Mouse (Mus musculus): ENCODE measurements around the gene Faap20. TPM values are rescaled to one million over a fixed set of nuclear protein-coding genes. Genes with fewer than 3 reads are reported as not detected.
A peak's percentile ranks its signal among the peaks of the same experiment; 100 is the strongest.

Faap20 gene
- polyA plus RNA-seq, 1 experiment, result 71.9 TPM

- no peak for DNase-seq (ENCODE audit: low read depth)
- TF ChIP-seq POLR2A (IDR thresholded peaks at IDR 0.05; ENCODE audit: borderline replicate concordance, extremely low read depth, insufficient read depth, insufficient read length, poor library complexity, severe bottlenecking) (no peak), CTCF (IDR thresholded peaks at IDR 0.05; ENCODE audit: borderline replicate concordance, extremely low read depth, insufficient read depth, insufficient read length) (no peak)
These were observed 40.4 kb downstream of the Faap20 start for GRCm38 (mm10) chr4:155290045-155290444.

GRCm38 (mm10) chr4:155292863-155293262 lies 43.3 kb downstream of the Faap20 start:
- TF ChIP-seq CTCF (IDR thresholded peaks at IDR 0.05; ENCODE audit: borderline replicate concordance, extremely low read depth, insufficient read depth, insufficient read length) (no peak), POLR2A (IDR thresholded peaks at IDR 0.05; ENCODE audit: borderline replicate concordance, extremely low read depth, insufficient read depth, insufficient read length, poor library complexity, severe bottlenecking) (no peak)
- no peak for DNase-seq (ENCODE audit: low read depth)

GRCm38 (mm10) chr4:155294381-155294780 lies 44.8 kb downstream of the Faap20 start:
- DNase-seq (ENCODE audit: low read depth), result no peak
- no peak for TF ChIP-seq POLR2A (IDR thresholded peaks at IDR 0.05; ENCODE audit: borderline replicate concordance, extremely low read depth, insufficient read depth, insufficient read length, poor library complexity, severe bottlenecking)
- no peak for TF ChIP-seq CTCF (IDR thresholded peaks at IDR 0.05; ENCODE audit: borderline replicate concordance, extremely low read depth, insufficient read depth, insufficient read length)

- no peak for DNase-seq (ENCODE audit: low read depth)
- TF ChIP-seq CTCF (IDR thresholded peaks at IDR 0.05; ENCODE audit: borderline replicate concordance, extremely low read depth, insufficient read depth, insufficient read length), result no peak
- TF ChIP-seq POLR2A (IDR thresholded peaks at IDR 0.05; ENCODE audit: borderline replicate concordance, extremely low read depth, insufficient read depth, insufficient read length, poor library complexity, severe bottlenecking), result no peak
These were observed 45.5 kb downstream of the Faap20 start for GRCm38 (mm10) chr4:155295026-155295590.

GRCm38 (mm10) chr4:155295996-155296395 lies 46.4 kb downstream of the Faap20 start:
- DNase-seq (ENCODE audit: low read depth), result peak; percentile 83
- no peak for TF ChIP-seq POLR2A (IDR thresholded peaks at IDR 0.05; ENCODE audit: borderline replicate concordance, extremely low read depth, insufficient read depth, insufficient read length, poor library complexity, severe bottlenecking)
- TF ChIP-seq CTCF (IDR thresholded peaks at IDR 0.05; ENCODE audit: borderline replicate concordance, extremely low read depth, insufficient read depth, insufficient read length), result peak; percentile 8; the same call in 1 of the 2 replicates

GRCm38 (mm10) chr4:155297057-155297456 lies 47.5 kb downstream of the Faap20 start:
- TF ChIP-seq CTCF (IDR thresholded peaks at IDR 0.05; ENCODE audit: borderline replicate concordance, extremely low read depth, insufficient read depth, insufficient read length) (peak; percentile 33; the same call in 1 of the 2 replicates), POLR2A (IDR thresholded peaks at IDR 0.05; ENCODE audit: borderline replicate concordance, extremely low read depth, insufficient read depth, insufficient read length, poor library complexity, severe bottlenecking) (no peak)
- DNase-seq (ENCODE audit: low read depth), result no peak

- no peak for DNase-seq (ENCODE audit: low read depth)
- TF ChIP-seq POLR2A (IDR thresholded peaks at IDR 0.05; ENCODE audit: borderline replicate concordance, extremely low read depth, insufficient read depth, insufficient read length, poor library complexity, severe bottlenecking), result no peak
These were observed 49.2 kb downstream of the Faap20 start for GRCm38 (mm10) chr4:155298826-155299225.

- no peak for TF ChIP-seq POLR2A (IDR thresholded peaks at IDR 0.05; ENCODE audit: borderline replicate concordance, extremely low read depth, insufficient read depth, insufficient read length, poor library complexity, severe bottlenecking)
- no peak for DNase-seq (ENCODE audit: low read depth)
These were observed 51.0 kb downstream of the Faap20 start for GRCm38 (mm10) chr4:155300421-155301097.

GRCm38 (mm10) chr4:155301098-155301447 lies 51.5 kb downstream of the Faap20 start:
- DNase-seq (ENCODE audit: low read depth), result no peak
- TF ChIP-seq CTCF (IDR thresholded peaks at IDR 0.05; ENCODE audit: borderline replicate concordance, extremely low read depth, insufficient read depth, insufficient read length) (no peak), POLR2A (IDR thresholded peaks at IDR 0.05; ENCODE audit: borderline replicate concordance, extremely low read depth, insufficient read depth, insufficient read length, poor library complexity, severe bottlenecking) (no peak)

- DNase-seq (ENCODE audit: low read depth), result no peak
These were observed 52.4 kb downstream of the Faap20 start for GRCm38 (mm10) chr4:155301965-155302364.

GRCm38 (mm10) chr4:155304508-155305096 lies 55.0 kb downstream of the Faap20 start:
- no peak for DNase-seq (ENCODE audit: low read depth)
- TF ChIP-seq CTCF (IDR thresholded peaks at IDR 0.05; ENCODE audit: borderline replicate concordance, extremely low read depth, insufficient read depth, insufficient read length) (no peak), POLR2A (IDR thresholded peaks at IDR 0.05; ENCODE audit: borderline replicate concordance, extremely low read depth, insufficient read depth, insufficient read length, poor library complexity, severe bottlenecking) (no peak)

More at GRCm38 (mm10) chr4:155301965-155302364, 52.4 kb downstream of the Faap20 start:
- TF ChIP-seq POLR2A (IDR thresholded peaks at IDR 0.05; ENCODE audit: borderline replicate concordance, extremely low read depth, insufficient read depth, insufficient read length, poor library complexity, severe bottlenecking) (no peak), CTCF (IDR thresholded peaks at IDR 0.05; ENCODE audit: borderline replicate concordance, extremely low read depth, insufficient read depth, insufficient read length) (no peak)

- TF ChIP-seq CTCF (IDR thresholded peaks at IDR 0.05; ENCODE audit: borderline replicate concordance, extremely low read depth, insufficient read depth, insufficient read length), result no peak
These were observed 56.0 kb downstream of the Faap20 start for GRCm38 (mm10) chr4:155305531-155306031.

More at GRCm38 (mm10) chr4:155305531-155306031, 56.0 kb downstream of the Faap20 start:
- DNase-seq (ENCODE audit: low read depth), result peak; percentile 94

Other genes starting within 250 kb of the Faap20 start
- 33.7 and 37.6 TPM in 2 replicates for gene Plch2, start 193.0 kb upstream of the Faap20 start, polyA plus RNA-seq (2012; rRNA removed)
- 19.2 and 27.0 TPM in 2 replicates for gene Pex10, start 182.8 kb upstream of the Faap20 start, polyA plus RNA-seq (2012; rRNA removed)
- 84.0 and 95.7 TPM in 2 replicates for gene Rer1, start 163.4 kb upstream of the Faap20 start, polyA plus RNA-seq (2012; rRNA removed)
- gene Morn1, start 163.2 kb upstream of the Faap20 start, polyA plus RNA-seq (2012; rRNA removed), result 8.0 and 12.6 TPM in 2 replicates
- 38.6 and 55.2 TPM in 2 replicates for gene Ski, start 27.2 kb upstream of the Faap20 start, polyA plus RNA-seq (2012; rRNA removed)
- gene Prkcz, start 111.6 kb downstream of the Faap20 start, polyA plus RNA-seq (2012; rRNA removed), result 73.8 and 80.3 TPM in 2 replicates
- gene Gabrd, start 148.3 kb downstream of the Faap20 start, polyA plus RNA-seq (2012; rRNA removed), result 0.36 and 1.2 TPM in 2 replicates
- gene Cfap74, start 159.4 kb downstream of the Faap20 start, polyA plus RNA-seq (2012; rRNA removed), result 4.3 and 5.1 TPM in 2 replicates
- 0.23 and 0.39 TPM in 2 replicates for gene Tmem52, start 219.3 kb downstream of the Faap20 start, polyA plus RNA-seq (2012; rRNA removed)
- 1,050 and 1,071 TPM in 2 replicates for gene Gnb1, start 241.6 kb downstream of the Faap20 start, polyA plus RNA-seq (2012; rRNA removed)

All from brain, embryonic 14.5 days (tissue).